Mouse (Mus musculus): ENCODE results near the gene Atg101.

Gene Atg101

DNA sequence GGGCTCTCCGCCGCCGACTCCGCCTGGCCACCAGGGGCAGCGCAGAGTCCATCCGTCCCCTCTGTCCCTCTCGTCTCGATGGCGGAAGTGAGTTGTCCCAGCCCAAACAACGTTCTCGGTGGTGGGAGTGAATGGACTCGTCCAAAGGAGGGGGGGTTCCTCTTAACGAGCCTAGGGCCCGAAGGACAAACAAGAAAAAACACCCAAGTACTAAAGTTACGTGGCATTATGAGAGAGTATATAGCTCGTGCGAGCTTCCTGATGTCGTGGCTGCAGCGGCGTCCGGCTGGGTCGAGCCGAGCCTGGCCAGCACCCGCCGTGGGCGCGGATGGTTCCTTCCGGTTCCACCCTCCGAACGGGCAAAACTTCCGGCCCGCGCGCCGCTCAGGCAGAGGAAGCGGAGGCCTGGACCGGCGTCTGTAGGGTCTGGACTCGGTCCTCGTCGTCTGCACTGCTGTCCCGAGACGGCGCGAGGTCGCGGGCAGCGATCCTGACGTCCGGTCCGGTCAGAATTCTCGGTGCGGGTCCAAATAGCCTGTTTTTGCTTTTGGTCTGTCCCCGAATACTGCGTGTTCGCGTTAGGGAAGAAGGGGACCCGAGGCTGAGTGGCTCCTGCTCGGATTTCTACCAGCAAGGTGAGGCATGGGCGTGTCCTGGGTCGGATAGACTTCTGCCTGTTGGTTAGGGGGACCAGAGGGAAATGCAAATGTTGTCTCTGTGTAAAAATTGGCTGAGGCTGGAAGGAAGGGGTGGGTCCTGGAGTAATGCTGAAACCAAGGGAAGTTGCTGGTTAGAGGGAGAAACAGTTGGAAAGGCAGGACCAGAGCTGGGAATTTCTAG lies at the start of gene Atg101:
Gene Atg101, plus strand, starts transcription at position 362 of the 840 bp plus-strand sequence.
- DNase-seq: peak; percentile 91

DNA sequence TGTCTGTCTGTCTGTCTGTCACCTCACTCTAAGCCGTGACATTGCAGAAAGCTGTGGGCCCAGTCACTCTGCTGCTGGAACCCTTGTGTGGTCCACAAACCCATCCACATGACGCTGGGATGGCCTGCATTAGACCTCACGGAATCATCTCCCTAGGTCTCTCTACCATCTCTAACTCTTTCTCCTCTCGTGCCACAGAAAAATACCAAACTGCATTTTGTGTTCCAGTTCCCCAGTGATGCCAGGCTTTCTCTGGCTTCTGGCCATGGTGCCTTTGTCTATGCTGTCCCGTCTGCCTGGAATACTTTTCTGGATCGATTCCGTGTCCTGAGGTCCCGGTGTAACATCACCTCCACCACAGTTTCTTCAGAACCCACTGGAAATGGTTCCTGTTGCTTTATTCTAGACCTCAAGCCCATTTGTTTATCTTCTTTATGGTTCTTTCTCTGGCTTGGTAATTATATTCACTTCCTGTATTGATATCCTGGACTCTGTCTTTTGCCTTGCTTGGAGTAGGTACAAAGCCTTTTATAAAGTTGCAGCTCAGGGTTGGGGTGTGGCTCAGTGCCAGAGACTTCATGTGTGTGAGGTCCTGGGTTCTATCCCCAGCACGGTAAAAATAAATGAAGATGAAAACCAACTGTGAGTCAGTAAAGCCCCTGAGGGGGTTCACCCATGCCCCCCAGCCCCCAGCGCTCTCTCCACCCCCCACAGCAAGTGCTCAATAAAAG lies 49.3 kb upstream of the Atg101 start:
- no peak for DNase-seq

DNA sequence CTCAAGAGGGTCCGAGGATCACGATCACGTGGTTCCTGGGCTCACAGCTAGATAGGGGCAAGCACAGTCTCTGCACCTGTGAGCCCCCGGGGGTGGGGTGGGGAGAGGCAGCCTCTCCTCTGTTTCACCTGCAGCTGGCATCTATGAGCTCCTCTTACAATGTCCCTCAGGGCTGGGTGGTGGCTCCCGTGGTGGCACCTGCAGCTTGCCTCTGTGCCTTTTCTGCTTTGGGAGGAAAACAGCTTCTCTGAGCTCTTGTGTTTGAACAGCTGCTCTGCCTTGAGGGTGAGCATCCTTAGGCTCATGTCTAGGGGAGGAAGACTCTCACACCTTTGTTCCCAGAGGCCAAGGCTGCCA lies 48.8 kb upstream of the Atg101 start:
- no peak for DNase-seq

DNA sequence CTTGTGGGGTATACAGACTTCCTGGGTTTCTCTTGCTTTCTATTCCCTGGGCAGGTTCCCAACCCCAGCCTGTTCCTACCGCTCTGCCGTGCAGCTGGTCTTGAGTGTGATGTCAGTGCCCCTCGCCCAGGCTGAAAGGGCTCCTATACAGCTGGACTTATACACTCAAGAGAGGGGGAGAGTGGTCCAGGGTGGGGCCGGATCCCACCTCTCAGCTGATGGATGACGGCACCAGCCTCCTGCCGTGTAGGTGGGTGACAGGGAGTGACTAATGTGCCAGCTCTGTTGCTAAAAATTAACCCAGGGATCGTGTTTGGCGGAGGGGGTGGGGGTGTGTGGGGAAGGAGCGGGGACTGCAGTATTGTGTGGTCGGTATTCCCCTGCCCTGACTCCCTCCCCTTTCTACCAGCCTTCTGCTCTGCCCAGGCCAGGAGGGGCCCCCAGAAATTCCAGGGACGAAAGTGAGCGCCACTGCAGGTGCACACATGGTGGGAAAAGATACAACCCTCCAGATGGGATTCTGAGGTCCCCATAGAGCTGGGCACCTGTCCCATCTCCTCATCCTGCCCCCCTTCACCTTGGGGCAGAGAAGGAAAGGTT lies 48.2 kb upstream of the Atg101 start:
- DNase-seq: no peak

GRCm38 (mm10) chr15:101236878-101237277 lies 47.2 kb upstream of the Atg101 start:
- DNase-seq: peak; percentile 83

- DNase-seq: no peak
These were observed 45.1 kb upstream of the Atg101 start for GRCm38 (mm10) chr15:101238885-101239511.

GRCm38 (mm10) chr15:101239821-101240220 lies 44.3 kb upstream of the Atg101 start:
- no peak for DNase-seq

GRCm38 (mm10) chr15:101240799-101241204 lies 43.3 kb upstream of the Atg101 start:
- peak; percentile 92 for DNase-seq

- no peak for DNase-seq
These were observed 42.8 kb upstream of the Atg101 start for GRCm38 (mm10) chr15:101241236-101241635.

- no peak for DNase-seq
These were observed 42.2 kb upstream of the Atg101 start for GRCm38 (mm10) chr15:101241853-101242252.

- peak; percentile 85 for DNase-seq
These were observed 41.4 kb upstream of the Atg101 start for GRCm38 (mm10) chr15:101242645-101243044.

- DNase-seq: no peak
These were observed 40.1 kb upstream of the Atg101 start for GRCm38 (mm10) chr15:101244012-101244411.

GRCm38 (mm10) chr15:101246231-101247154 lies 37.6 kb upstream of the Atg101 start:
- DNase-seq: peak; percentile 97

DNA sequence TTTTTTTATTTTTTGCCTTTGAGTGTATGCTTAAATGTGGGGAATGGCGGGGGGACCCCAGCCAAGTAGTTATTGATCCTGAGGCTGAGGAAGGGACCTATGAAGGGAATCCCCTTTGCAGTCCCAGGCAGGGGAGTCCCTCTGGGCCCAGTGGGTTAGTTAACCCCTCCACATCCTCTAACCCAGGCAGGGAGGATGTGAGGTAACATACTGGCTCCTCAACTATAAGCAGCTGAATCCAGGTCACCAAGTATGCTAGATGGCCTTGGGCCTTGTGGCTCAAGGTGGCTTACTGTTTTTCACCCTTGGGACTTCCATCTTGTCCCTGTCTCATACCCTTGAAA lies 36.9 kb upstream of the Atg101 start:
- no peak for DNase-seq

DNA sequence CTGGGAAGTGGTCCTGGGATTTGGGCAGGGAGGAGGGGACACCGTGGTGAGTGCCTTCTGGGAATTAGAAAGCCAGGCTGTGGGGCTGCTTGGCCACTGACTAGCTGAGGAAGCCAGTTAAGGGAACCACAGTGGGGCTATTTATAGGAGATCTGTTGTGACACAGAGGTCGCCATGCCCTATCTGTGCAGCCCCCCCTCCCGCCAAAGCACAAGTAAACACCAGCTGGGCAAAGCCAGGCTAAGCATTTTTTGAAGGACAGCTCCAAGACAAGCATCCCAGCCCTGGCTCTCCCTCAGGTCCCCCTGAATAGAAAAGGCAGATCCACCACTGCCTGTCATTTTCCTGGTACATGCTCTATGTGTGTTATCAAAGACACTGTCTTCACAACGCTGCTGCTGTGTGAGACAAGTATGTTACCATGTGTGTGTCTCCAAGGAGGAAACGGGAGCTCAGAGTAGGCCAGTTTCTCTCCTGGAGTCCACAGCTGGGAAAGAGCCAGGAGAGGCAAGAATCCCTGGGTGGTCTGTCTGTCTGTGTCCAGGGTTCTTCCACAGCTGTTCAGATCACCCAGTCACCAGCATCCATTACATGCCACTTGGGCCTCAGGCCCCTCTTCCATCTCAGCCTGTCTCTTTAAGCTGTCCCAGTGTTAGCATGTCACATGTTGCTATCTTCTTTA lies 35.9 kb upstream of the Atg101 start:
- no peak for DNase-seq

DNA sequence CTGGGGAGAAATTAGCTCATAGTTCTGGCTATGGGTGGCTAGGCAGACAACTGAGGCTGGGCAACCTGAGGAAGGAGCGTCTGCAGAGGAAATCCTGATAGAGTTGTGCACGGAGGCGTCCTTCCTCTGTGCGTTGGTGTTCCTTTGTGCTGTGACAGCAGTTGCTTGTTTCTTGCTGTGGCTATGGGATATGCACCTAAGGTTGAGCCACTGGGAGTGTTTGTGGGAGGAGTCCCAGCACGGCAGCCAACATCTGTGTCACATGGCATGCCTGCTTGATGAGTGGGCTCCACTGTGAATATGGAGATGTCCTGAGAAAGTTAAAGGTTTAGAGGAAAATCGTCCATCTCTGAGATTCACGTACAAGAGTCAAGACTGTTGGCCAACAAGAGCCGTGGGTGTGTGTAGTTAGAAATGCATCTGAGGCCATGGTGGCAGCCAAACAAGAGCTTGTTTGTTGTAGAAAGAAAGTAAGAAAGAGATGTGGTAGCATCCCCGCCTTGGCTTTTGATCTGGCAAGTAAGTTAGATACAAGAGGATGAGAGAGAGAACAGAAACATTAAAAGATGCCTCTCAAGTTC lies 33.8 kb upstream of the Atg101 start:
- DNase-seq: no peak

GRCm38 (mm10) chr15:101251930-101252329 lies 32.1 kb upstream of the Atg101 start:
- no peak for DNase-seq

- DNase-seq: no peak
These were observed 31.5 kb upstream of the Atg101 start for GRCm38 (mm10) chr15:101252614-101253013.

DNA sequence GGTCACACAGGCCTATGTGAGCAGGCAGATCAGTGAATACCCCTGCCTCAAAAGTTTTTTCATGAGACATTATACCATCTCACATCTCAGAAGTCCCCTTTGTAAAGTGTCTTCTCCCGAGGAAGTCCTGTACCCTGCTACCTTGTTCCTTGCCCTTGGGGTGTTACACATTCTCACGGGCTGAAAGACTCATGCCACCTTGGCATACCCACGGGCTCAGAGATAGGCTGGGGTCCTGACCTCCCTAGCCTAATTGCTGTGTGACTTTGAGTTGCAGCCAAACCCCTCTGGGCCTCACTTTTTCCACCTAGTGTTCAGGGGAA lies 30.5 kb upstream of the Atg101 start:
- DNase-seq: no peak

DNA sequence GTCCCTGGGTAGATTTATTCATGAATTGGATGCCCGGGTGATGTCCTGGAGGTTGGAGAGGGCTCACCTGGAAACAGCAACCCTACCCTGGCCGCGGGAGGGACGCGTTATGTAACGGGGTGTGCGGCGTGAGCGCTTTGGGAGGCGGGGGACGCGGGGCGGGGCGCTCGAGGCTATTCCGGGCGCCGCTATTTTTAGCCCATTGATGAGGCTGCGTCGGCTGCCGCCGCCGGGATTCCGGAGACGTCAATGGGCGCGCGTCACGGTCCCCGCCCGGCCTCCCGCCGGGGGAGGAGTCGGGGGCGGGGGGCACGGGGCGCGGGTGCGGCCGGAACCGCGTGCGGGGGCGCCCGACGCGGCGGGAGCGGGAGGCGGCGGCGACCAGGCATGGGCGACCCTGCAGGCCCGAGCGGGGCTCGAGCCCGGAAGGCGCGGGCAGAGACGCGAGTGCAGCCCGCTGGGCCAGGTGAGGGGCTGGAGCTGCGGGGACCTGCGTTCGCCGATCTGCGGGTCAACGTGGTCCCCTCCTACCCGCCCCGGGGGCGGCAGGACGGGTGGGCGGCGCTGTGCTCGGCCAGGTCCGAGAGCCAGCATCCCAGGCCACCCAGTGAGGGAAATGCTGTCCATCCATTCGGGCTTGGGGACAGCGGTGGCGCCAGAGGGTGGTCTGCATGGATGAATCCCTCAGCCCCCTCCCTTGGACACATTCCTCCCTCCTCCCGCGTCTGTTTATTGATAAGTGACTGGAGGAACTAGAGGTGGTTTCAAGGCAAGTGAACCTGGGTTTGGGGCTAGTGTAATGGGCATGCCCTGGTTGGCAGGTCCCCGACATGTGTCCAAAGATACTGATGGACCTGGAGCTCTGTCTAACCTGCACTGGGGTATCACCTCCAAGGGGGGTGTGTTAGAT lies 29.9 kb upstream of the Atg101 start, which contains the start of gene Nr4a1:
Gene Nr4a1, plus strand, starts transcription at position 384 of the 910 bp plus-strand sequence.
- DNase-seq: peak; percentile 84
